Mouse (Mus musculus): ENCODE measurements around the gene Cdkl4.

DNA sequence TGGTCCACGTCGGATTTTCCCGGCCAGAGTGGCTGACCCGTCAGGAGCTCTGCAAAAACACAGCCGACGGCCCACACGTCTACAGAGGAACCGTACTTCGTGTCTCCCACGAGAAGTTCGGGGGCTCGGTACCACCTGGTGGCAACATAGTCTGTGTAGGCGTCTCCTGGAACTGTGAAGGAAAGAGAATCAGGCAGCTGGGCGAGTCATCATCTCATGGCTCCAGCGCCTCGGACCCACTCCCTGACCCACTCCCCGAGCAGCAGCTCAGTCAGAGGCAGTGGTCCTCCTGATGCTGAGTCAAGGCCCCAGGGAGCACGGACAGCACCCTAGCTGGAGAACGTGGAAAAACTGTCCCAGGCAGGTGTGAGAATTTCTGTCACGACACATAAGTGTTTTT, 34.0 kb downstream of the Cdkl4 start:
- TF ChIP-seq CTCF (IDR thresholded peaks at IDR 0.05; ENCODE audit: low read depth, low read length) (no peak), GATA1 (IDR thresholded peaks at IDR 0.05; ENCODE audit: borderline replicate concordance, low read length) (no peak), TAL1 (conservative IDR thresholded peaks at IDR 0.05; ENCODE audit: low read depth, low read length) (no peak), POLR2AphosphoS5 (IDR thresholded peaks at IDR 0.05; ENCODE audit: insufficient replicate concordance, low read depth, low read length) (no peak), GATA2 (IDR thresholded peaks at IDR 0.05; ENCODE audit: borderline replicate concordance, low read depth, low read length) (no peak)
